Mouse (Mus musculus) layer of hippocampus, postnatal 25 days (tissue): ENCODE results near the gene Wdr81. TPM values are rescaled to one million over a fixed set of nuclear protein-coding genes. Genes with fewer than 3 reads are reported as not detected.

Source experiments
- DNase-seq, 2 experiments: peaks; one replicate each; pipeline ENCODE4 v3.0.0; 2022; ENCODE audit warnings: mixed read lengths in 2 of 2, low spot score in 1 of 2; ENCODE audit errors: extremely low spot score in 1 of 2
- microRNA-seq, 2 experiments: library from miRNA; unstranded; fragments of <30 nt; microRNA quantifications; one replicate each; pipeline ENCODE4 v1.2.0; 2021
- total RNA-seq, 2 experiments: library from RNA; stranded (reverse); gene quantifications; 2 replicates each; pipeline ENCODE4 v1.2.3; 2021

Wdr81 gene
- total RNA-seq, 2 experiments from 2014 or later: 21.9 to 22.7 TPM

DNA sequence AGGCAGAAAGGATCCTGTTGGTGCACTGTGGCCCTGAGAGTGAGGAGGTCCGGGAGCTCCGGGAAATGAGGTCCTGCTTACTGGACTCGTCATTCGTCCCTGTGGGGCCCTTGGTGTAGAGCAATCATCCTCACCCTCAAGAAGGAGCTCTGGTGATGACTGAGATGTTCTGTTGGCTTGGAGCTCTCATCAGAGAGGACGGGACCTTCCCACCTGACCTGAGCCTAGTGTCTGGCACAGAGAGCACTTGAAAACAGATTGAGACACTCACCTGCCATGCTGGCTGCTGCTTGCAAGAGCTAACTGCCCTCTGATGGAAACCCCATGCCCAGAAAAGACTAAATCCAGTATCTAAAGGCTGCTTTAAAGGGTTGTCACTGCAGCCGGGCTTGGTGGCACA lies 49.7 kb downstream of the Wdr81 start:
- DNase-seq: no peak

DNA sequence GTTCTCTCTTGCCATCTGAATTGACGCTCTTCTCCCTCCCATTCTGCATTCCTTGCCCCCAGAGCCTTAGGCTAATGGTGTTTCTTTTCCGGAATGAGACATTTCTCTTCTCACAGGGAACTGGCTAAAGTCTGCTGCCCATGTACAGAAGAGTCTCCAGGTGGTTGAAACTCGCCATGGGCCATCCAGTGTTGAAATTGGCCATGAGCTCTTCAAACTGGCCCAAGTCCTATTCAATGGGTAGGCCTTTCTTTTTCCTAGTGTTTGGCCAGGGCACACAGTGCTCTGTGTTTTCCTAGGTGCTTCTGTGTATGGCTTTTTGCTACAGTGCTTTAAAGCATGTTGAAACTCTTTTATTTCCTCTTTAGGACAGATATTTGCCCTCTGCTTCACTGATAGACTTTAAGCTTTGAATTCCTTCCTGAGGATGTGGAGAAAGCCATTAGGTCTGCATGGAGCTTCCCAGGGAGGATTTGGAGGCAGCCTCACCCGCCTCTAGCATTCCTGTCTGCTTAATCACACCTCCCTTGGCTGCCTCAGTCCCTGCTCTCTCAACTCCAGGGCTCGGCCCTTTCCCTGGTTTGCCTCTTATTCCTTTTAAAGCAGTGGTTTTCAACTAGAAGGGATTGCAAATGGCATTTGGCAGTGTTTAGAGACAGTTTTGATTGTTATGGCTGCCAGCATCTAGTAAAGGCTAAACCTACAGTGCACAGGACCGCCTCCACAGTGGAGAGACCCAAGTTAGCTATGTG lies 51.0 kb downstream of the Wdr81 start:
- no peak for DNase-seq

GRCm38 (mm10) chr11:75402271-75402690 lies 52.2 kb downstream of the Wdr81 start:
- DNase-seq: no peak

- no peak for DNase-seq
Observed at GRCm38 (mm10) chr11:75400099-75400498, 54.4 kb downstream of the Wdr81 start.

- DNase-seq: no peak
Observed at GRCm38 (mm10) chr11:75399411-75399841, 55.1 kb downstream of the Wdr81 start.

- DNase-seq: no peak
Observed at GRCm38 (mm10) chr11:75397452-75397851, 57.1 kb downstream of the Wdr81 start.

GRCm38 (mm10) chr11:75395611-75396010 lies 58.9 kb downstream of the Wdr81 start:
- no peak for DNase-seq

Small RNA genes within 50 kb of the gene (microRNA-seq; reads per million reads assigned to microRNA genes)
- 12,956 to 13,039 reads per million in 2 experiments for gene Mir22

Other genes starting within 250 kb of the Wdr81 start
- gene Rpa1, start 106.4 kb downstream of the Wdr81 start, total RNA-seq: 10 to 100 TPM; 58.8 to 59.5 TPM
- 10 to 100 TPM; 14.3 to 14.5 TPM for gene Smyd4, start 106.3 kb downstream of the Wdr81 start, total RNA-seq
- gene Serpinf1, start 32.0 kb downstream of the Wdr81 start, total RNA-seq: 10 to 100 TPM; 16.0 to 16.8 TPM
- under 1 TPM; 0.39 to 0.59 TPM for gene Serpinf2, start 15.1 kb downstream of the Wdr81 start, total RNA-seq
- gene Tlcd2, start 7.0 kb upstream of the Wdr81 start, total RNA-seq: under 1 TPM; 0.59 to 0.87 TPM
- gene Prpf8, start 32.1 kb upstream of the Wdr81 start, total RNA-seq: 100 to 1,000 TPM; 125 to 129 TPM
- 1 to 10 TPM; 1.7 to 3.1 TPM for gene Rilp, start 55.4 kb upstream of the Wdr81 start, total RNA-seq
- gene Scarf1, start 58.8 kb upstream of the Wdr81 start, total RNA-seq: 1 to 10 TPM; 1.4 to 1.6 TPM
- gene Slc43a2, start 77.0 kb upstream of the Wdr81 start, total RNA-seq: 10 to 100 TPM; 49.8 to 54.2 TPM
- 100 to 1,000 TPM; 281 to 305 TPM for gene Pitpna, start 133.4 kb upstream of the Wdr81 start, total RNA-seq
- 10 to 100 TPM; 40.6 to 46.7 TPM for gene Inpp5k, start 176.3 kb upstream of the Wdr81 start, total RNA-seq
- gene Myo1c, start 195.8 kb upstream of the Wdr81 start, total RNA-seq: 10 to 100 TPM; 11.8 to 18.6 TPM
- 100 to 1,000 TPM; 118 to 134 TPM for gene Crk, start 224.5 kb upstream of the Wdr81 start, total RNA-seq